ENCODE assay signal across 17 mouse cellular contexts in the genomic region with DNA sequence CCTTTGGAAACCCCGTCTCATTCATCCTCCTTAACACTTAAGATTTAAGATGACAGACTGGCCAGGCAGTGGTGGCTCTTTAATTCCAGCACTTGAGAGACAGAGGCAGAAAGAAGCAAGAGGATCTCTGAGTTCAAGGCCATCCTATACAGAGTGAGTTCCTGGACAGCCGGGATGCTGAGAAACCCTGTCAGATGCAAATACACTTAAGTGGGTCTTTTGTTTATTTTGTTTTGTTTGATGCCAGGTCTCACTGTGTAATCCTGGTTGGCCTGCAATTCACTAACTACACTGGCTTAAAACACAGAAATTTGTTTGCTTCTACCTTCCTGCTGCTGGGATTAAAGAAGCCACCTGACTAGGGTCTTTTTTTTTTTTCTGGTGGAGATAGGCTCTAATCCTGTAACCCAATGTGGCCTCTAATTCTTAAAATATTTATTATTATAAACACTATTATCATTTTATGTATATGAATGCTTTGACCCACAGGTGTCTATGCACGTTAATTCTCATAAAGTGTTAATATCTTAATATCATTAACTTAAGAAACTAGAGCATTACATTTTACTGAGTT. TPM values are rescaled to one million over a fixed set of nuclear protein-coding genes. Genes with fewer than 3 reads are reported as not detected.
A peak's percentile ranks its signal among the peaks of the same experiment; 100 is the strongest.
DNase-seq lines count a peak whose midpoint lies in the region; ATAC-seq lines count a peak whose summit lies in the region.
"Had no signal": no experiment of that assay in that cellular context is flagged by ENCODE, and none has a peak within 500 bp of the region (broad histone marks: within the 10 kb centered on the region; RNA-seq: fewer than 3 reads in every experiment).

No protein-coding gene starts in this region.

- H3K9ac ChIP-seq in hindbrain, embryonic 11.5 days (ENCODE audit: low read depth, low read length), result no peak overlapping the region
- H3K9ac ChIP-seq in hindbrain, embryonic 12.5 days, result no peak overlapping the region
- peak overlapping the region; percentile 43 for H3K9ac ChIP-seq in lung, embryonic 16.5 days (ENCODE audit: low read length)

- 0 out of 2 replicates have a peak overlapping the region, but pooled peaks have one; percentile 17 for H3K27ac ChIP-seq in hindbrain, embryonic 11.5 days (ENCODE audit: low read depth, low read length)
- H3K27ac ChIP-seq in hindbrain, embryonic 12.5 days, result no peak overlapping the region
- no peak overlapping the region for H3K27ac ChIP-seq in lung, embryonic 16.5 days (ENCODE audit: low read length)
- H3K27ac ChIP-seq in brown adipose tissue, adult 24 weeks (replicated peaks; ENCODE audit: low read depth, low read length), result peak overlapping the region; percentile 35
- H3K27ac ChIP-seq: embryonic facial prominence, embryonic 13.5 days; hindbrain, embryonic 13.5 days; layer of hippocampus, adult 2 months; limb, embryonic 10.5 days had no signal

- H3K9me3 ChIP-seq in hindbrain, embryonic 11.5 days (ENCODE audit: control insufficient read depth, low read length), result no peaks in the 10 kb centered on the region
- no peaks in the 10 kb centered on the region for H3K9me3 ChIP-seq in hindbrain, embryonic 12.5 days (replicated peaks)
- H3K9me3 ChIP-seq in lung, embryonic 16.5 days (ENCODE audit: control insufficient read depth, low read length), result no peaks in the 10 kb centered on the region
- H3K9me3 ChIP-seq: embryonic facial prominence, embryonic 13.5 days; hindbrain, embryonic 13.5 days; limb, embryonic 10.5 days; liver, embryonic 15.5 days had no signal

- H3K36me3 ChIP-seq in hindbrain, embryonic 11.5 days (ENCODE audit: control insufficient read depth, insufficient read depth, low read length), result peaks cover 8% of the 10 kb centered on the region; the same call in 1 of the 2 replicates
- peaks cover 46% of the 10 kb centered on the region for H3K36me3 ChIP-seq in hindbrain, embryonic 12.5 days
- H3K36me3 ChIP-seq in lung, embryonic 16.5 days (ENCODE audit: control insufficient read depth, insufficient read depth, low read length), result peaks cover 18% of the 10 kb centered on the region; the same call in 1 of the 2 replicates

- ATAC-seq in hindbrain, embryonic 11.5 days (ENCODE audit: low FRiP score), result no peak
- no peak for ATAC-seq in hindbrain, embryonic 12.5 days (ENCODE audit: low FRiP score)
- ATAC-seq in lung, embryonic 16.5 days (ENCODE audit: low read depth), result no peak
- no peak for ATAC-seq in erythroid progenitor cell, adult 5-6 weeks (replicated peaks; ENCODE audit: low FRiP score, poor library complexity, severe bottlenecking)
- ATAC-seq: activated CD4-positive, CD25-positive, alpha-beta regulatory T cell, adult 4 months had no signal

- H3K27me3 ChIP-seq in hindbrain, embryonic 11.5 days (ENCODE audit: control insufficient read depth, insufficient read depth, low read length), result no peaks in the 10 kb centered on the region
- H3K27me3 ChIP-seq in hindbrain, embryonic 12.5 days, result no peaks in the 10 kb centered on the region
- no peaks in the 10 kb centered on the region for H3K27me3 ChIP-seq in lung, embryonic 16.5 days (ENCODE audit: control insufficient read depth, insufficient read depth, low read depth, low read length)
- H3K27me3 ChIP-seq: embryonic facial prominence, embryonic 13.5 days; hindbrain, embryonic 13.5 days; liver, embryonic 15.5 days had no signal

- peaks cover 6% of the 10 kb centered on the region; the same call in 1 of the 2 replicates for H3K4me1 ChIP-seq in hindbrain, embryonic 11.5 days (replicated peaks; ENCODE audit: control insufficient read depth, insufficient read depth, low read length)
- peaks cover 21% of the 10 kb centered on the region for H3K4me1 ChIP-seq in hindbrain, embryonic 12.5 days
- peaks cover 29% of the 10 kb centered on the region for H3K4me1 ChIP-seq in lung, embryonic 16.5 days (replicated peaks; ENCODE audit: control insufficient read depth, insufficient read depth, low read length)
- peaks cover 21% of the 10 kb centered on the region for H3K4me1 ChIP-seq in brown adipose tissue, adult 24 weeks (ENCODE audit: control insufficient read depth, insufficient read depth, insufficient read length, low read length)

- no peak for DNase-seq in hindbrain, embryonic 11.5 days (ENCODE audit: low spot score)
- DNase-seq in lung, postnatal 36 days, result no peak
- no peak for DNase-seq in adrenal gland, postnatal 10 days
- DNase-seq: adrenal gland, postnatal 36 days; cerebellum, adult 9-10 months; lung, postnatal 14 days; right cerebral cortex, adult 18-20 months had no signal

- H3K4me3 ChIP-seq in hindbrain, embryonic 11.5 days (ENCODE audit: low read depth, low read length), result no peak overlapping the region
- H3K4me3 ChIP-seq in hindbrain, embryonic 12.5 days, result no peak overlapping the region
- no peak overlapping the region for H3K4me3 ChIP-seq in lung, embryonic 16.5 days (ENCODE audit: low read length)
- no peak overlapping the region for H3K4me3 ChIP-seq in brown adipose tissue, adult 24 weeks (ENCODE audit: insufficient read depth, low read depth, low read length)
- H3K4me3 ChIP-seq: embryonic facial prominence, embryonic 13.5 days; hindbrain, embryonic 13.5 days; layer of hippocampus, adult 2 months; limb, embryonic 10.5 days had no signal

- H3K4me2 ChIP-seq in hindbrain, embryonic 11.5 days (replicated peaks; ENCODE audit: low read depth, low read length), result no peak overlapping the region
- H3K4me2 ChIP-seq in hindbrain, embryonic 12.5 days (replicated peaks), result no peak overlapping the region
- no peak overlapping the region for H3K4me2 ChIP-seq in lung, embryonic 16.5 days (ENCODE audit: low read depth, low read length)
- H3K4me2 ChIP-seq: embryonic facial prominence, embryonic 13.5 days; hindbrain, embryonic 13.5 days had no signal

- 62% methylated on average over 3 of the region's 3 CpGs for WGBS in hindbrain, embryonic 11.5 days
- WGBS in hindbrain, embryonic 12.5 days, result 60% methylated on average over 3 of the region's 3 CpGs
- WGBS in lung, embryonic 16.5 days, result 43% methylated on average over 3 of the region's 3 CpGs

RNA-seq across cellular contexts. Expression of gene Znfx1, which starts 3.9 kb away (rescaled TPM):
- polyA plus RNA-seq in hindbrain, embryonic 11.5 days (2014; fragmentation: Nextera tagmentation; extraction: Ambion mirVana), result 4.9 and 6.5 TPM in 2 replicates
- polyA plus RNA-seq in hindbrain, embryonic 12.5 days (2016; fragmentation: Nextera tagmentation; extraction: Ambion mirVana), result 9.4 and 9.7 TPM in 2 replicates
- polyA plus RNA-seq in lung, embryonic 16.5 days (2015; fragmentation: Nextera tagmentation; extraction: Ambion mirVana), result 8.9 and 10.0 TPM in 2 replicates
- 20.1 and 24.6 TPM in 2 replicates for polyA plus RNA-seq in brown adipose tissue, adult 24 weeks (2012; ENCODE audit: insufficient read depth, insufficient read length, missing spikeins)
- total RNA-seq in adrenal gland, postnatal 10 days (2021), result 10 to 100 TPM; 31.2 to 36.5 TPM
- 44.0 and 51.2 TPM in 2 replicates for total RNA-seq in erythroid progenitor cell, adult 5-6 weeks (2015; ENCODE audit: low replicate concordance)
- total RNA-seq in erythroid progenitor cell, adult 5-6 weeks (2017; ENCODE audit: low replicate concordance), result 51.1 and 70.8 TPM in 2 replicates

RNA-seq across cellular contexts. Expression of gene Ddx27, which starts 43.9 kb away (rescaled TPM):
- polyA plus RNA-seq in hindbrain, embryonic 11.5 days (2014; fragmentation: Nextera tagmentation; extraction: Ambion mirVana), result 37.9 and 40.4 TPM in 2 replicates
- 42.0 and 50.1 TPM in 2 replicates for polyA plus RNA-seq in hindbrain, embryonic 12.5 days (2016; fragmentation: Nextera tagmentation; extraction: Ambion mirVana)
- polyA plus RNA-seq in lung, embryonic 16.5 days (2015; fragmentation: Nextera tagmentation; extraction: Ambion mirVana), result 40.5 and 43.6 TPM in 2 replicates
- 16.1 and 20.4 TPM in 2 replicates for polyA plus RNA-seq in brown adipose tissue, adult 24 weeks (2012; ENCODE audit: insufficient read depth, insufficient read length, missing spikeins)
- total RNA-seq in adrenal gland, postnatal 10 days (2021), result 10 to 100 TPM; 32.1 to 34.6 TPM
- 31.4 and 35.6 TPM in 2 replicates for total RNA-seq in erythroid progenitor cell, adult 5-6 weeks (2015; ENCODE audit: low replicate concordance)
- total RNA-seq in erythroid progenitor cell, adult 5-6 weeks (2017; ENCODE audit: low replicate concordance), result 44.6 and 49.5 TPM in 2 replicates

Comparison
In these comparisons a context has a peak if more than half of its experiments do, and no peak if none do; other contexts are left out.
1. H3K27ac ChIP-seq: peak in hindbrain, embryonic 11.5 days (single experiment) and brown adipose tissue, adult 24 weeks (single experiment); none in hindbrain, embryonic 12.5 days (single experiment) and lung, embryonic 16.5 days (single experiment).